Mouse (Mus musculus) forelimb bud, embryonic 11.5 days (tissue): ENCODE results near the gene Rtn3.
A peak's percentile ranks its signal among the peaks of the same experiment; 100 is the strongest.

Experiments
- DNase-seq: peaks from one replicate; pipeline ENCODE4 v3.0.0-alpha.2; 2012; ENCODE audit warnings: low read depth, low spot score

Gene Rtn3

DNA sequence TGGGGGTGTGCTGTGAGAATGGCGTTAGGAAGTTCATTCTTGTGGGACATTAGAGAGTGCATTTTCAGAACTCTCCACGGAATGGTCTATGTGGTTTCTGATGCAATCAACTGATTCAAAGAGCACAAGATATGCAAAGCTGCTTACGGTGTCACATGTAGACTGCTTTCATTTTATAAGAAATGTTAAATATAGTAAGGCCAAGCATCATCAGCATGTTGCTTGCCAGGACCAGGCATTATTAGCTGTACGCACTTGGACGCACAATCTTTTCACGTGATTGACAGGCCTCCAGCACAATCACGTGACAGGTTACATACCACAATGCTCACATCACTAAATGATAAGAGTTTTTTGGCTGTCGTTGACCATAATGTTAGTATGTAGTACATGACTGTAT lies 4.6 kb upstream of the Rtn3 start:
- DNase-seq = no peak

- no peak for DNase-seq
Measured at GRCm38 (mm10) chr19:7484076-7484475, 995 bp upstream of the Rtn3 start.

DNA sequence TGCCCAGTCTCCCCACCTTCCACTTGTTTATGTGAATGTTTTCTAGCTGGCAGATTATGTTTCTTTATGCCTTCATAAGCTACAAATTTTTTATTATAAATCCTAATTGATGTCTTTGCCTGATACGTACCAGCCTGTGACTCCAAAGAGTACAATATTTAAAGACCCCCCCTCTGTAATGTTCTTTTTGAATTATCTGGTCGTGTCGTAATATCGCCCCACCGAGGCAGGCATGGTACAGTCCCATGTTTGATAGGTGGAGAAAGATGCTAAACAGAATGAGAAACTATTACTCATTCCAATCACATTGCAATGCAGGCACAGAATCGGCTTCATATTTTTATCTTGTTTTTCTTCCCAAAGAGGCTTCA lies 416 bp upstream of the Rtn3 start:
- DNase-seq = no peak

DNA sequence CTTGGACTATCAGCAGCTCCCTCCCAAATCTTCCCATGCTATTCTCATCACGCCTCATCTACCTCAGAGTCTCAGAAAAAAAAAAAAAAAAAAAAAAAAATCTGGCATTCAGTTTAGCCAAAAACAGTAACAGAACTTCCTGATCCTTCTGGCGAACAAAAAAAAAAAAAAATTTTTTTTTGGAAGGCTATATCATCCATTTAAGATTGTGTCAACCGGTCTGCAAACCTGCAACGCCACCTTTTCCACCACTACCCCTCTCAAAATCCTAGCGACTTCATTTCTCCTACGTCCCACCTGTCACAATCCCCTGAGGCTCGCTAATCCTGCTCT lies 849 bp downstream of the Rtn3 start:
- DNase-seq = no peak

- DNase-seq = peak; percentile 2
Measured at GRCm38 (mm10) chr19:7481541-7482265, 1.4 kb downstream of the Rtn3 start.

- no peak for DNase-seq
Measured at GRCm38 (mm10) chr19:7479751-7480248, 3.3 kb downstream of the Rtn3 start.

DNA sequence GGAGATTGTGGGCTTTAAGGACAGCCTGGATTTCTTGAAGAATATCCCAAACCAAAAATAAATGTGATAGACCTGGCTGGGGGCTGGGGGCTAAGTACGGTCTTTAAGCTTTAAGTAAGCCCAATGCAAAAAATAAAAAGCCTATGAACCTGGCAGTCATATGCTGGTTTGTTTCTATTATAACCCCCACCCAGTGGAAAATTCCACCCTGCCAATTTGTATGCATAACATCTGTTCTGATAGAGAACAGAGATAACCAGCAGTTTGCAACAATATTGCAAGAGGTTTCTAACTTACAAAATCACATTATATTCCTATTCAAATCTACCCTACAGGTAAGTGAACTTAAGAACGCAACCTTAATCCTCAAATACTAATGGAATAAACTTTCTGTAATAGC lies 12.4 kb downstream of the Rtn3 start:
- DNase-seq = no peak

DNA sequence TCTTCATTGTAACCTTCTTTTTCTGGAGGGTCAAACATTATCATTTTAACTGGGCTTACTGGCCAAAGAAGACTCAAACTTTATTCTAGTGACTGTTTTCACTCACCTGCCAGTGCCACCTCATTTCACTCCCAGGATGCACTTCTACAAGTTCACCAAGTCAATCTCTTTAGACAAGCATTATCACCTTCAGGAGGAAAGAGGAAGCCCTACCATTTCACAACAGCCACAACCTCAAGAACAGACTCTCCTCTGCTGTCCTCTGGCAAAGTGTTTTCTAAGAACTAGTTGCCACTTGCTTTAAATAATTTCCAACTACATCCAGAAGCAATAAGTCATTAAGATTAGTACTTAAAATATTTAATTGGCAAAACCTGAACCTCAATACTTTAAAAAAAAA lies 15.2 kb downstream of the Rtn3 start:
- DNase-seq = no peak

- no peak for DNase-seq
Measured at GRCm38 (mm10) chr19:7459370-7459769, 23.7 kb downstream of the Rtn3 start.

- DNase-seq = no peak
Measured at GRCm38 (mm10) chr19:7458901-7459300, 24.2 kb downstream of the Rtn3 start.

DNA sequence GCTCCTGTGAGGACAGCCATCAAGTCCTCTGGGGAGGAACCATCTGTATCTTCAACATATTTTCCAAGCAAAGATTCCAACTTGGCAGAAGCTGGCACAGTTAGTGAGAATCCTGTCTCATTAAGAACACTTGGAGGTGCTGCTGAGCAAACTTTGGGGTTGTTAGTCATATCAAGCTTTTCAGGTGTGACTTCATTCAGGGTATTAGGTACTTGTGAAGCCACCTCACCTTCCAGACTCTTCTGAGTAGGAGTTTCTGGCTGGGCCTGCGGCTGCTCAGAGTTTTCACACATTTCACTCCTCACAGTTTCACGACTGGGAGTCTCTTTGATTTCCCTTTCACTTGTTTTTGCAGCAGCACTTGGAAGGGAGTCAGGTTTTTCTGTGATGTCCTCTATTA lies 26.3 kb downstream of the Rtn3 start:
- no peak for DNase-seq

DNA sequence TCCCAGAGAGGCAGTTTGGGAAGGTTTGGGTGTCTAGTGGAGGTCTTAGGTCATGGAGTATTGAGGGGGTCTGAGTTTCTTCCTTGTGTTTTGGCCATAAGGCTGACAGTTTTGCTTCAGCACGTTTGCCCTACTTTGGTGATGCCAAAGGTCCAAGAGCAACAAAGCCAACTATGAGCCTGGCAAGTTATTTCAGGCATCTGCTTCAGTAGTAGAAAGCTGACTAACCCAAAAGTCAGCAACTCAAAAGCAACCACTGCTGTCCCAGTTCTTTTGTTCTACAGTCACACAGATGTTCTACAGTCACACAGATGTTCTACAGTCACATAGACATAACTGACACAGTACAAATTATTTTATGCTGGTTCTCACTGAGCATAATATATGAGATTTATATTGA lies 37.5 kb downstream of the Rtn3 start:
- no peak for DNase-seq

- no peak for DNase-seq
Measured at GRCm38 (mm10) chr19:7445105-7445504, 38.0 kb downstream of the Rtn3 start.

DNA sequence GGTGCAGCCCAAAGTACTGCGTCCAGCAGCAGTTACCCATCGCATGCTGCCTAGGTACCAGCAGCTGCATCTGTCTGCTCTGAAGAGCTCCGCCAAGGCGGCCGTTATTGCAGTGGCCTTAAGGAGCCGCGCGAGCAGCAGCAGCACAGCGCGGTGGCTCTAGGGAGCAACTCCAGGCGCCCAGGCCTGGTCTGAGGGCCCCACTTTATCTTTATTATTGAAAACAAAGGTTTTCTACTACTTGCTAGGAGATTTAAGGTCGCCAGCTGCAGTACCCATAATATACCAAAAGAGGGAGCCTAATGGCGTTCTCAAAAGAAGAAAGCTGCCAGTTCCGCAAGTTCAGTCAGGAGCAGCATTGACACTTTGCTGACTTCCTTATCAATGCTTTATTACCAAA lies 41.6 kb downstream of the Rtn3 start:
- DNase-seq = peak; percentile 69

DNA sequence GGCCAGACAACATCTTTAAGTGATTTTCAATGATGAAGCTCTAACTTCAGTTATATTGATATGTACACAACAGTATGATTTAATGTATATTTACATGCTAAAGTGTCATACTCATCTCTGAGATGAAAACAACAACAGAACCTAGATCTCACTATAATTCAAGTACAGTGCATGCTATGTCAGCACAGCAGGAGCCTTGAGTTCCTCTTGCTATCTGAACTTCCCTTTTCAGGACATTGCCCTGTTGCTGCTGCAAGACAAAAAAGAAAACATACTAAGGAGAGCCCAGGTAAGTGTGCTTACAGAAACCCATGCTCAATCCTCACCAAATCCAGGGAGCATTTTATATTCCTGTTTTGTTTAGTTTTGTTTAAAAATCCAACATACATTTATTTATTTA lies 44.8 kb downstream of the Rtn3 start:
- no peak for DNase-seq

GRCm38 (mm10) chr19:7436061-7436970 lies 46.8 kb downstream of the Rtn3 start:
- peak; percentile 49 for DNase-seq

GRCm38 (mm10) chr19:7434887-7435286 lies 48.2 kb downstream of the Rtn3 start:
- no peak for DNase-seq

- no peak for DNase-seq
Measured at GRCm38 (mm10) chr19:7425398-7425775, 57.7 kb downstream of the Rtn3 start.

GRCm38 (mm10) chr19:7424590-7425397 lies 58.3 kb downstream of the Rtn3 start:
- DNase-seq = no peak

- no peak for DNase-seq
Measured at GRCm38 (mm10) chr19:7424131-7424530, 59.0 kb downstream of the Rtn3 start.

DNA sequence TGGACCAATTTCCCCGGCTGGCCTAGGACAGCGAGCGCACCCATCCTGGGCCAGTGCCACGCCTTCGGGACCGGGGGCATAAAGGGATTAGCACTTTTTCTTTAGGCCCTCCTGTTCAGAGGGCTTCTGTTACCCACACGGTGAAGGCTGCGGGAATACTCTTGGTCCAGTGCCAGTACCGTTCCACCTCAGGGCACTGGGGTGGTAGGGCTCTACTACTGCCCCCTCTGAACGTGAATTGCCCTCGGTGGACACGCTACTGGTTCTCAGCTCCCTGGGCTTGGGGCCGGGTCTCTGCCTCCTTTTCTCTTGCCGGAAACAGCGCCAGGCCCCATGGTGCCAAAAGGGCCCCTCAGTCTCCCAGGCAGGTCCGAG lies 59.4 kb downstream of the Rtn3 start:
- DNase-seq = no peak

- no peak for DNase-seq
Measured at GRCm38 (mm10) chr19:7423028-7423655, 59.9 kb downstream of the Rtn3 start.
